Mouse (Mus musculus): ENCODE data around the gene Hoxc13.

Hoxc13 gene

GRCm38 (mm10) chr15:102965003-102965891, 44.3 kb downstream of the Hoxc13 start:
- DNase-seq = no peak

GRCm38 (mm10) chr15:102965892-102966775, 45.2 kb downstream of the Hoxc13 start:
- DNase-seq = no peak

- no peak for DNase-seq
Observed at GRCm38 (mm10) chr15:102966776-102967311, 45.9 kb downstream of the Hoxc13 start, which contains the start of gene Hoxc10. TSS of gene Hoxc10 (plus strand) at chr15:102966796.

GRCm38 (mm10) chr15:102967312-102967510, 46.3 kb downstream of the Hoxc13 start, which contains the start of gene Hoxc5:
TSS of gene Hoxc5 (plus strand) at chr15:102967443.
- DNase-seq = no peak

- no peak for DNase-seq
Observed at GRCm38 (mm10) chr15:102967511-102968397, 46.9 kb downstream of the Hoxc13 start.

- no peak for DNase-seq
Observed at GRCm38 (mm10) chr15:102969296-102969695, 48.4 kb downstream of the Hoxc13 start.

- DNase-seq = no peak
Observed at GRCm38 (mm10) chr15:102970740-102971139, 49.8 kb downstream of the Hoxc13 start.

- DNase-seq = no peak
Observed at GRCm38 (mm10) chr15:102972254-102972653, 51.4 kb downstream of the Hoxc13 start.

GRCm38 (mm10) chr15:102972753-102973152, 51.9 kb downstream of the Hoxc13 start:
- DNase-seq = no peak

- no peak for DNase-seq
Observed at GRCm38 (mm10) chr15:102975034-102975433, 54.1 kb downstream of the Hoxc13 start.

GRCm38 (mm10) chr15:102975688-102976111, 54.8 kb downstream of the Hoxc13 start:
- no peak for DNase-seq

GRCm38 (mm10) chr15:102976171-102976570, 55.3 kb downstream of the Hoxc13 start, which contains the start of gene Hoxc9:
TSS of gene Hoxc9 (plus strand) at chr15:102976439.
- DNase-seq = no peak

GRCm38 (mm10) chr15:102976631-102977422, 55.9 kb downstream of the Hoxc13 start:
- DNase-seq = no peak

- DNase-seq = no peak
Observed at GRCm38 (mm10) chr15:102977423-102977974, 56.6 kb downstream of the Hoxc13 start.
